Mouse (Mus musculus) olfactory bulb, adult 2 months (tissue): ENCODE measurements at regions not wholly inside any gene's neighbourhood (a gene's known extent, or its start where the extent isn't known, plus 50 kb on each side); places are given as distances from the start of the nearest gene placed in this dataset.

ENCODE experiments used
- CTCF ChIP-seq: fragments of 200-500 bp; IDR thresholded peaks from 2 replicates; pipeline ENCODE4 v1.5.1; 2012; ENCODE audit warnings: low read depth, mild to moderate bottlenecking, low read length, moderate library complexity; ENCODE audit not compliant: insufficient read depth
- POLR2A ChIP-seq: fragments of 200-500 bp; IDR thresholded peaks from 2 replicates; pipeline ENCODE4 v1.6.1; 2012; ENCODE audit warnings: mild to moderate bottlenecking, low read depth, low read length, moderate library complexity; ENCODE audit not compliant: insufficient read depth

DNA sequence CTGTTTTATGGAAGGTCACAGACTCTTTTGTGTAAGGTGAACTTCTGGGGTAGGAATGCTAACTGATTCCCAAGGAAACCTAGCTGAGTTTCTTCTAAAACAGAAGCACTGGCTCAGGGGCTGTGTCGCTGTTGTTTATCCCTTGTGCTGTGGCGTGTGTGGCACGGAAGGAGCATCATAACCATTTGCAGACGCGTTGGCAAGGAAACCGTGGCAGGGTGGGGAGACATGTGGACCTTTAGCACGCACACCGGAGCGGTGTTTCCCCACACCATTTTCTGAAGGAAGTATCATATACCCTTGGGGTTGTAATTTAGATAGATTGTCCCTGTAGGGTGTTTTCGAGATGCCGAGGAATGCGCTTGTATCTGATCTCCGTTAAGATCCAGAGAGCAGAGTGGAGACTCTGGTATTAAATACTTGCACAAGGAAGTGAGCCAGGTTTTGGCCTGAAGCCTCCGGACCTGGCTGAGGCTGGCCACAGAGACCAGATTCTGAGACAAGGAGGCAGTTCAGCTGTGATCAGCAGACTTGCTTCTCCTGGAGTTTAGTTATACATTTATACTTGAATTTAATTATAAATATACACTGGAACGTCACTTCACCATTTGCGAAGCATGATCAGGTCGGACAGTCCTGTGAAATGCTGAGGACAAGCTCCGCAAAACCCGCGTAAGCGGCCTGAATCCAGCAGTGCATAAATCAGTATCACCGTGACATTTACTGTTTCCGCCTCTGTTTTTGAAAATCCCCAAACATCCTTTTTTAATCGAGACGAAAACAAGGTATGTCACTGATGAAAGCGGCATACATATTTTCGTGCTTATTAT, 84.5 kb upstream of the Adgrl2 start:
- TF ChIP-seq POLR2A (no peak), CTCF (no peak)
